Mouse (Mus musculus): Measurements from ENCODE around the gene Asxl2. TPM values are rescaled to one million over a fixed set of nuclear protein-coding genes. Genes with fewer than 3 reads are reported as not detected.
"Not testable (repeated sequence)": the region's sequence is repeated elsewhere in the genome, so short reads cannot be mapped to it uniquely, and the experiment has no call there.

The Asxl2 gene
- polyA plus RNA-seq, 2 experiments, result 6.7 to 7.2 TPM

GRCm38 (mm10) chr12:3500071-3500470 is 73.4 kb downstream of the Asxl2 start:
- H3K9me3 ChIP-seq (ENCODE audit: control insufficient read depth, low read length), result no peaks in the 10 kb centered on the region
- H3K27me3 ChIP-seq (ENCODE audit: control insufficient read depth, insufficient read depth, low read length), result no peaks in the 10 kb centered on the region
- 83% methylated on average over 6 of the region's 6 CpGs for WGBS (ENCODE audit: insufficient replicate concordance)
- no peaks in the 10 kb centered on the region for H3K4me1 ChIP-seq (replicated peaks; ENCODE audit: control insufficient read depth in 2 of 2, insufficient read depth in 2 of 2, low read length in 1 of 2)
- no peak overlapping the region for H3K4me3 ChIP-seq (ENCODE audit: insufficient read depth in 1 of 2, low read depth in 2 of 2, low read length in 2 of 2)
- H3K9ac ChIP-seq (replicated peaks), result no peak overlapping the region
- DNase-seq (ENCODE audit: low read depth in 3 of 3, low spot score in 3 of 3) (no peak), ATAC-seq (ENCODE audit: insufficient read depth) (no peak)
- peaks cover 51% of the 10 kb centered on the region for H3K36me3 ChIP-seq (replicated peaks; ENCODE audit: control insufficient read depth, insufficient read depth, low read depth)
- H3K4me2 ChIP-seq (ENCODE audit: low read depth), result no peak overlapping the region
- TF ChIP-seq EP300 (IDR thresholded peaks at IDR 0.05; ENCODE audit: low read depth) (no peak), CTCF (IDR thresholded peaks at IDR 0.05; ENCODE audit: low read depth) (no peak)
- H3K27ac ChIP-seq, result no peak overlapping the region

- Histone ChIP-seq H3K4me3 (ENCODE audit: insufficient read depth in 1 of 2, low read depth in 2 of 2, low read length in 2 of 2) (no peak overlapping the region), H3K27ac (no peak overlapping the region), H3K9ac (replicated peaks) (no peak overlapping the region), H3K27me3 (ENCODE audit: control insufficient read depth, insufficient read depth, low read length) (no peaks in the 10 kb centered on the region), H3K9me3 (ENCODE audit: control insufficient read depth, low read length) (no peaks in the 10 kb centered on the region), H3K4me1 (replicated peaks; ENCODE audit: control insufficient read depth in 2 of 2, insufficient read depth in 2 of 2, low read length in 1 of 2) (no peaks in the 10 kb centered on the region), H3K4me2 (ENCODE audit: low read depth) (no peak overlapping the region), H3K36me3 (replicated peaks; ENCODE audit: control insufficient read depth, insufficient read depth, low read depth) (no peaks in the 10 kb centered on the region)
- no peak for DNase-seq (ENCODE audit: low read depth in 3 of 3, low spot score in 3 of 3)
- 73% methylated on average over 4 of the region's 4 CpGs for WGBS (ENCODE audit: insufficient replicate concordance)
- TF ChIP-seq CTCF (IDR thresholded peaks at IDR 0.05; ENCODE audit: low read depth), result no peak
- no peak for TF ChIP-seq EP300 (IDR thresholded peaks at IDR 0.05; ENCODE audit: low read depth)
- no peak for ATAC-seq (ENCODE audit: insufficient read depth)
These were observed 92.1 kb downstream of the Asxl2 start for GRCm38 (mm10) chr12:3518665-3519297.

GRCm38 (mm10) chr12:3521806-3522205 is 95.1 kb downstream of the Asxl2 start:
- not testable (repeated sequence) for H3K4me1 ChIP-seq (replicated peaks; ENCODE audit: control insufficient read depth in 2 of 2, insufficient read depth in 2 of 2, low read length in 1 of 2); H3K9me3 ChIP-seq (ENCODE audit: control insufficient read depth, low read length); H3K36me3 ChIP-seq (replicated peaks; ENCODE audit: control insufficient read depth, insufficient read depth, low read depth); H3K27me3 ChIP-seq (ENCODE audit: control insufficient read depth, insufficient read depth, low read length); H3K4me3 ChIP-seq (ENCODE audit: insufficient read depth in 1 of 2, low read depth in 2 of 2, low read length in 2 of 2); H3K27ac ChIP-seq; DNase-seq (ENCODE audit: low read depth in 3 of 3, low spot score in 3 of 3); ATAC-seq (ENCODE audit: insufficient read depth); H3K9ac ChIP-seq (replicated peaks); H3K4me2 ChIP-seq (ENCODE audit: low read depth)
- 74% methylated on average over 7 of the region's 8 CpGs for WGBS (ENCODE audit: insufficient replicate concordance)

DNA sequence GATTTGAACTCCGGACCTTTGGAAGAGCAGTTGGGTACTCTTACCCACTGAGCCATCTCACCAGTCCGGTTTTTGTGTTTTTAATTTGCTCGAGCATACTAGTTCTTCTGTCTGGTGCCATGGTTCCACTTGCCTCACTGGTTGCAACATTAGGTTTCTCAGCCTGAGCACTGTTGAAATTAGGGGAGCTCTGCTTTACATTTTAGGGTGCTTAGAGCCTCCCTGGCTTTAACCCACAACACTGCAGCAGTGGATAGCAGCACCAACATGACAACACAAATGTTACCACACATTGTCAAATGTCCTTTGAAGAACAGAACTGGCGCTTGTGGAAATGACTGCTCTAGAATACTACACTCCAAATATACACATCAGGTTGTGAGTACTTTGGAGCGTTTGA is 98.9 kb downstream of the Asxl2 start:
- no peak for DNase-seq (ENCODE audit: low read depth in 3 of 3, low spot score in 3 of 3)
- Histone ChIP-seq H3K9me3 (ENCODE audit: control insufficient read depth, low read length) (no peaks in the 10 kb centered on the region), H3K27me3 (ENCODE audit: control insufficient read depth, insufficient read depth, low read length) (no peaks in the 10 kb centered on the region), H3K36me3 (replicated peaks; ENCODE audit: control insufficient read depth, insufficient read depth, low read depth) (no peaks in the 10 kb centered on the region), H3K9ac (replicated peaks) (no peak overlapping the region), H3K27ac (no peak overlapping the region), H3K4me2 (ENCODE audit: low read depth) (no peak overlapping the region), H3K4me1 (replicated peaks; ENCODE audit: control insufficient read depth in 2 of 2, insufficient read depth in 2 of 2, low read length in 1 of 2) (no peaks in the 10 kb centered on the region), H3K4me3 (ENCODE audit: insufficient read depth in 1 of 2, low read depth in 2 of 2, low read length in 2 of 2) (no peak overlapping the region)
- 75% methylated on average over 5 of the region's 5 CpGs for WGBS (ENCODE audit: insufficient replicate concordance)
- ATAC-seq (ENCODE audit: insufficient read depth), result no peak
- TF ChIP-seq EP300 (IDR thresholded peaks at IDR 0.05; ENCODE audit: low read depth) (no peak), CTCF (IDR thresholded peaks at IDR 0.05; ENCODE audit: low read depth) (no peak)

- not testable (repeated sequence) for H3K4me2 ChIP-seq (ENCODE audit: low read depth); H3K4me1 ChIP-seq (replicated peaks; ENCODE audit: control insufficient read depth in 2 of 2, insufficient read depth in 2 of 2, low read length in 1 of 2); H3K27ac ChIP-seq; H3K4me3 ChIP-seq (ENCODE audit: insufficient read depth in 1 of 2, low read depth in 2 of 2, low read length in 2 of 2); H3K27me3 ChIP-seq (ENCODE audit: control insufficient read depth, insufficient read depth, low read length); H3K9me3 ChIP-seq (ENCODE audit: control insufficient read depth, low read length); H3K9ac ChIP-seq (replicated peaks); H3K36me3 ChIP-seq (replicated peaks; ENCODE audit: control insufficient read depth, insufficient read depth, low read depth); ATAC-seq (ENCODE audit: insufficient read depth); DNase-seq (ENCODE audit: low read depth in 3 of 3, low spot score in 3 of 3)
- 85% methylated on average over 1 of the region's 1 CpGs for WGBS (ENCODE audit: insufficient replicate concordance)
These were observed 108.8 kb downstream of the Asxl2 start for GRCm38 (mm10) chr12:3535446-3535845.
